Mouse (Mus musculus) gastrocnemius, postnatal 10 days (tissue): Measurements from ENCODE around the gene Shq1. TPM values are rescaled to one million over a fixed set of nuclear protein-coding genes. Genes with fewer than 3 reads are reported as not detected.

Experiments used
- DNase-seq: peaks from one replicate; pipeline ENCODE4 v3.0.0; 2021; ENCODE audit warnings: mixed read lengths
- total RNA-seq, 2 experiments: library from RNA; stranded (reverse); gene quantifications; 2 replicates each; pipeline ENCODE4 v1.2.3; 2021

Shq1 gene
- total RNA-seq, 2 experiments from 2014 or later, result 2.9 to 3.3 TPM

DNA sequence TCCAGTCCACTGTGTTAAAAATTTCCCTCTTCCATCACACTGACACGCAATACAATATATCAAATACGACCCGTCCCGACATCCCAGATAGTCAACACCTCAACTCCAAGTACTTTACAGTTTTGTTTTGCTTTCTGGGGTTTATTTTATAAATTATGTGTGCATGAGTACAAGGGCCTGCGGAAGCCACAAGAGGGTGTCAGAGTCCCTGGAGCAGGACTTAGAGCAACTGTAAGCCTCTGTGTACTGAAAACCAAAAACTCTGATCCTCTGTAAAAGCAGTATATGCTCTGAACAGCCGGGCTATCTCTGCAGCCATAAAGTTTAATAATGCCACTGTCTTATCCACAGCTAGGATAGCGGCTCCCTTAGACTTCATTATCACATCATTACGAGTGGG lies 3.3 kb downstream of the Shq1 start:
- no peak for DNase-seq

GRCm38 (mm10) chr6:100662224-100662623 lies 8.7 kb downstream of the Shq1 start:
- DNase-seq, result no peak

DNA sequence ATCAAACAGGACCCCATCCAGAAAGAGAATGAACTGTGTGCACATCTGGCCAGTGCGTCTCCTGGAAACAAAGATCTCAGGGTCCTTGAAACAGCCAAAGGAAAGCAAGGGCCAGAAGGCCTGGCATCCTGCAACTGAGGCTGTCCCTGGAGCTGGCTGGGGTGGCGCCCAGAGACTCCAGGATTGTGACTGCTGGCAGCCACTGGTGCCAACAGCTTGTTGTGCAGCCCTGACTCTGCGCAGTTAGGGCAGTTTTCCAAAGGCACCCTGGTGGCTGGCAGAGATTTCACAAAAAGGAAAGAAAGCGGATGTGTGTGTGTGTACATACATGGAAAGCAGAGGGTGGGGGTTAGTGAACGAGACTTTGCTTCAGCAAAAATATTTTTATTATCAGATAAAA lies 10.6 kb downstream of the Shq1 start:
- peak; percentile 73 for DNase-seq

DNA sequence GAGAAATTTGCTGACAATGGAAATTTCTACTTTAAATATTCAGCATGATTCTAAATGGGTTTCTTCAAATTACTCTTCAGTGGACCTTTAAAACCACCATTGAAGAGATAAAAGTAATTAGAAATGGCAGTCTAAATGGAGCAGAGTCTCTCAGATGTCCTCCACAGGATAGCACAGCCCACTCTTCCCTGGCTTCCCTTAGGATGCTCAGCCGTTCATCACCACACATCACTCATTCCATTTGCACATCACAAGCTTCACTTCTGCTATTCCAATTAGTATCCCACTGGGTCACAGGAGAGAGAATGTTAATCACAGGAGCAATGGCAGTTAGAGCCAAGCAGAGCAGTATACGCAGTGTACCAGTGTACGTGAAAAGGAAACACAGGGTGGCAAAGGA lies 18.4 kb downstream of the Shq1 start:
- no peak for DNase-seq

DNA sequence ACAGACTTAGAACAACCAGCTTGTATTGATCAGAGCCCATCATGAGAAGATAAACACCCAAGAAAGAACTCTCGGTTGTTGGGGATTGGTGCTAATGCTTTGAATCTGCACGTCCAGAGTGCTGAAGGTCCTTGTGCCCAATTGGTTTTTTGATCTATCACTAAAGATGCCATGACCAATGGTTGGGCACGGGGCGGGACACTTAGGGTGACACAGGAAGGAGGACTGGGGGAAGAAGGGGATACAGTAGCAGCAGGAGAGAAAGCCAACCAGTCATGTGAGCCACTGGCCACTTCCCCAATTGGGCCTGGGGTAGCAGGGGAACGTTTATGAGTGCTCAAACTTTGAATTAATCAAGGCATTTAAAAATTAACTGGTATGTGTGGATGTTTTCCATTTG lies 23.8 kb downstream of the Shq1 start:
- no peak for DNase-seq

GRCm38 (mm10) chr6:100645469-100646201 lies 25.3 kb downstream of the Shq1 start:
- DNase-seq, result peak; percentile 25

- no peak for DNase-seq
Measured at GRCm38 (mm10) chr6:100644631-100645030, 26.3 kb downstream of the Shq1 start.

GRCm38 (mm10) chr6:100642786-100643185 lies 28.2 kb downstream of the Shq1 start:
- no peak for DNase-seq

DNA sequence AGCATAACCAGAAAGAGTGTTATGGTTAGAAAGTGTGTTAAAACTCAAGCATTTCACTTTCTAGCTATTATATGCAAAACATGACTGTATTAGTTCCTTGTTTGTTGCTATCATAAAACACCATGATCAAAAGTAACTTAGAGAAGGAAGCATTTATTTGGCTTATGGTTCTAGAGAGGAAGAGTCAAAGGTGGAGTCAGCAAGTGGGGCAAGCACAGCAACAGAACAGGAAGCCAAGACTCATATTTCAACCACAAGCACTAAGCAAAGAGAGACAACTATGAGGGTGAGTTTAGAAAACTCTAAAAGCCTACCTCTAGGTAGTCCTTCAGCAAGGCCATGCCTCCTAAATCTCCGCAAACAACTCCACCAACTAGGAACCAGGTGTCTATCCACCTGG lies 30.4 kb downstream of the Shq1 start:
- no peak for DNase-seq

DNA sequence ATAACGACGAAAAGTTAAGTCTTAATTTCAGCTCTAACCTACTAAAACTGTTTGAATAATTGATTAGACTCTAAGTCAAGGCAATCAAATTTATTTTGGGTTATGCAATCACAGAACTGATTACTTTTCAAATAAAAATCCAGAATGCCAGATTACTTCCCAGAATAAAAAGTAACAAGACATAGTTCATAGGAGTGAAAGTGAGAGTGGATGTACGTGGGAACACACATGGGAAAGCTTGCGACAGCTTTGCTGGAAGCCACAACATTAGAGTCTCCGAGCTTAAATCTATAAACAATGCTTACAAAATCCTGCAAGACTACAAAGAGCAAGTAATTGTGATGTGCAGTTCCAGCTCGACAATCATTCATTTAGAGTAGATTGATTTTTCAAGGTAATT lies 41.9 kb downstream of the Shq1 start:
- DNase-seq, result no peak

DNA sequence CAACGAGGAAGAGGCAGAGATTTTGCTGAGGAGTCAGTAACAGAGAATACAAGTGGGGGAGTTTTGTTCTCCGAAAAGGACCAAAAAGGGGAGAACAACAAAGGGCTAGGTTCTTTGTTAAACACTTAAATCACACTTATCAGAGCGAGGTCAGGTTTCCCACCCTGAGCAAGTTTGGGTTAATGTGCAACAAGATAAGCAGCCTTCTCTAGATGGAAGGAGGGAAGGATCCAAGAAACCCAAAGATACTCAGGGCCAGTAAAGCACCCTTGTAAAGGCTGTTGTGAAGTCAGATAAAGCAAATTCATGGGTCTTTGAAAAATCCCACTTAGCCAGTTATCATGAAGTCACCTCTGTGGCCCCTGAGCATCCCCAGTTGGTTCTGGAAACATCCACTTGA lies 42.7 kb downstream of the Shq1 start:
- DNase-seq, result no peak

GRCm38 (mm10) chr6:100623922-100624321 lies 47.0 kb downstream of the Shq1 start:
- DNase-seq, result no peak

DNA sequence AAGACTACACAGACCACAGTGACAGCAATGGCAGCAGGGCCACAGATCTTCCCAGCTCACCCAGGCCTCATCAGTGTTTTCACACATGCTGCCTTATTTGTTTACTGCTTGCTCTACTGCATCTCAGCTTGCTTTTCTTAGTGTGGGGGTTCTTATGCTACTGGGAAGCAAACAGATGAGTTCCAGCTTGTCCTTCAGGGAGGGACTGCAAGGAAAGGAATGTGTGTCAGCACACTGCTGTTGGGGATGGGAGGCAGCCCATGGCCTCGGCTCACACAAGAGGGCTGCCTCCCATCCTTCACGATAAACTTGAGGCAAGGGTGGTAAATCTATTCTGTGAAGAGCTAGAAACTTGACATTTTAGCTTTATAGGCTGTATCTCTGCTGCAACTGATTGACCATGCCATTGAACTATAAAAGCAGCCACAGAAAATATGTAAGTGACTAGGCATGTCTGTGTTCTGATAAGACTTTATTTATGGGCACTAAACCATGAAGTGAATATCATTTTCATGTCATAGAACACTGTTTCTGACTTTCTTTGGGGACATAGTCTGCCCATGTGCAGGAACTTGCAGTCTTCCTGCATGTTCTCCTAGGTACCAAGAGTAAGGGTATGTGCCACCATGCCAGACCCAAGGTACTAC lies 48.0 kb downstream of the Shq1 start:
- no peak for DNase-seq

DNA sequence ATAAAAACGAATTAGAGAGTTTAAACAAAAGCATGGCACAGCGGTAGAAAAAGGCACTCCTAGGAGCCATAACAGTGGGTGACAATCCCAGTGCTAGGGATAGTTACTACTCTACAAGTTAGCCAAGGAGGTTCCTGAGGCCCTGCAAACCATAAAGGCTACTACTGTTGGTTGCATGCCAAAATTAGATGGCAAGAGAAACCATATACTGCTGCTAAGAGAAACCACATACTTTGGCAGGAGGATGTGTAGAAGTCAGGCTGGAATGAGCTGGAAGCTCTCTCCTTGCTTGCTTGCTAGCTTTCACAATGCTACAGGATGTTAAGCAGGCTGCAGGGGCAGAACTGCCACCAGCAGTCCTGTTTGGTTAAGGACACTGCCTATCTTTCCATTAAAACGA lies 50.5 kb downstream of the Shq1 start:
- DNase-seq, result no peak

DNA sequence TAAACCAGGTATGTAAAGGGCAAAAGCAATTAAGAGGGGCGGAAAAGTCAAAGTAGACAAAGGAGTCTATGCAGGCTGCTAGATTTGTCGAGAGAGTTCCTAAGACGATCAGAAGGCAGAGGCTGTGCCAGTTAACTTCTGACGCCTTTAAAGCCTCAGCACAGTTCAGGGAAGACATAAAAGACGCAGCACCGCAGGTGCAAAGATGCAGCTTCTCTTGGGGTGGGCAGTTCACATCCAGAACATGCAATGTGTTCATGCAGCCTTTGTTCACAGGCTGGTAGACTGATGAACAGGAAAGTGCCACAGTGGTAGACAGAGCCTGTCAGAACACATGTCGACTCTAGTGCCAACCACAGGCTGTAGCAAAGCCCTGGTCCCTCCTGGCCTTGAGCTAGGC lies 51.6 kb downstream of the Shq1 start:
- no peak for DNase-seq

DNA sequence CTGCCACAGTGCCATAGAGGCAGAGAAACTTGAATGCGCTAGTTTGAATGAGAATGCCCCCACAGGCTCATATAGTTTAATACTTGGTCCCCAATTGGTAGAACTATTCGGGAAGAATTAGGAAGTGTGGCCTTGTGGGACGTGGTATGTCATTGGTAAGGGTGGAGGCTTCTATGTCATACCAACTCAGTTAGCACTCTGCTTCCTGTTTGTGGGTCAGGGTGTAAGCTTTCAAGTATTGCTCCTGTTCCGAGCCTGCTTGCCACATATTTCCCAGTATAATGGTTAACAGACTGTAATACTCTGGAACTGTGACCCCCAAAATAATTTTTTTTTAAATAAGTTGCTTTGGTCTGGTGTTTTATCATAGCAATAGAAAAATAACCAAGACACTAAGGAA lies 54.8 kb downstream of the Shq1 start:
- no peak for DNase-seq

DNA sequence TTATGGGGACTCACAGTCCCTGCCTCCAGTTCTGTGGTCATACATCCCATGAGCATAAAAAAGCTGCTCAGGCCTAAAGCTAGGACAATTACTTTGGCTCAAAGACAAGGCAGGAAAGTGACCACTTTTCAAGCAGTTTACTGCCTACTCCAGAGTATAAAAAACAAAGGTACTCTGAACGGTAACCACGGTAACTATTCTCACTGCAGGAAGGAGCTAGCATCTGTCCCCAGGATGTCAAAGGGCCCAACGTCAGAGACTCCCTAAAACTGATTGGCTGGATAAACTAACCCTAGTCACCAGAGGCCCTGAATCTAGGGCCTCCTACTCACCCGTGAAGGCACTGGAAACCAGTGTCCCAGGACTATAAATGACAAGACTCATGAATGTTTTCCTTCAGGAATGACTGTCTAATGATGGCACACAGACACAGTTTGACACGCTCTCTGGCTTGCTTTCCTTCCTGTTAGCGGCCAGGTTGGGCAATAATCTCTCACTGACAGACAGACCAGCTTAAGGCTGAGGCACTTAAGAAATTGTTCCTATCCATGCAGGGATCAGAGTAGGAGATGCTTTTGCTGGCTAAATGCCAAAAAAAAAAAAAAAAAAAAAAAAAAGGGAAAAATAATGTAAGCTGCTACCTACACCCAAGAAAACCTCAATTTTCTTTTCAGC lies 57.2 kb downstream of the Shq1 start:
- DNase-seq, result no peak

GRCm38 (mm10) chr6:100610897-100611575 lies 59.9 kb downstream of the Shq1 start:
- no peak for DNase-seq

DNA sequence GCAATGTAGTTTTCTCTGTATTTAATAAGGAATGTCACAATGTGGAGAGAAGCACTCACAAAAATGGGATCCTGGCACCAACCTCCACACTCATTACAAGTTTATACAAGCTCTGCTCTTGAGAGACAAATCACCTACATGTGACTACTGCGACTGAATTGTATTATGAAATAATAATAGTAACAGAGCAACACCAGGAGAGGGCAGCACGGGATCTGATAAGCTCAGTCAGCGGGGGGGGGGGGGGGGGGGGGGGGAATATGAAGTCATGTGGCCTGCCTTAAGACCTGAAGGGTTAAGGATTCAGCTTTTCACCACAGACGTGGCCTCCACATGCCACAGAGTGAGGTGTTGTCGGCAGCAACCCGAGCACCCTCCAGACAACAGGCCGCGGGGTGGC lies 60.8 kb downstream of the Shq1 start:
- DNase-seq, result peak; percentile 21

GRCm38 (mm10) chr6:100609256-100609655 lies 61.7 kb downstream of the Shq1 start:
- DNase-seq, result no peak

DNA sequence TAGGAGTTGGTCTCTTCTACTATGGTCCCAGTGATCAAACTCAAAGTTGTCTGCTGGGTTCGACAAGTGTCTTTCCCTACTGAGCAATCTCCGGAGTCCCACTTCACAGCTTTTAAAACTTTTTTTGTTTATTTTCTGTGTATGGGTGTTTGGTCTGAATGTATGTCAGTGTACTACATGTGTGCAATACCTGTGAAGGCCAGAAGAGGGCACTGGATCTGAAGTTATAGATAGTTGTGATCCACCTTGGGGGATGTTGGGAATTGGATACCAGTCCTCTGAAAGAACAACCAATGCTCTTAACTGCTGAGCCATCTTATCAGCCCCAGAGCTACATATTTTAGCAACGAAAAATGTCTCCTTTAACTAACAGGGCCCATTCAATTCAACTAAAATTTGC lies 62.5 kb downstream of the Shq1 start:
- DNase-seq, result peak; percentile 8

- DNase-seq, result no peak
Measured at GRCm38 (mm10) chr6:100606805-100607204, 64.2 kb downstream of the Shq1 start.

GRCm38 (mm10) chr6:100603702-100604101 lies 67.3 kb downstream of the Shq1 start:
- DNase-seq, result no peak
